Mouse (Mus musculus) liver, embryonic 15.5 days (tissue): Measurements from ENCODE around the gene 2010111I01Rik. TPM values are rescaled to one million over a fixed set of nuclear protein-coding genes. Genes with fewer than 3 reads are reported as not detected.

ENCODE experiments used
- ATAC-seq: fragments of 200-750 bp; cut with Nextera tagmentation; 2 replicates; pipeline ENCODE4 v1.8.0; 2017; ENCODE audit warnings: moderate number of reproducible peaks, mild to moderate bottlenecking, moderate library complexity; ENCODE audit not compliant: insufficient read depth
- H3K27ac ChIP-seq: fragments of 300-500 bp; sonication (generic); replicated peaks from 2 replicates; pipeline ENCODE4 v1.5.1; 2015; ENCODE audit warnings: mild to moderate bottlenecking, inconsistent platforms
- H3K27me3 ChIP-seq: fragments of 300-500 bp; sonication (generic); 2 replicates; pipeline ENCODE4 v1.6.1; 2015; ENCODE audit warnings: mild to moderate bottlenecking, inconsistent platforms
- H3K36me3 ChIP-seq: fragments of 300-500 bp; sonication (generic); replicated peaks from 2 replicates; pipeline ENCODE4 v1.6.1; 2015; ENCODE audit warnings: moderate library complexity, mild to moderate bottlenecking, inconsistent platforms
- H3K4me1 ChIP-seq: fragments of 300-500 bp; sonication (generic); replicated peaks from 2 replicates; pipeline ENCODE4 v1.6.1; 2015; ENCODE audit warnings: inconsistent platforms
- H3K4me2 ChIP-seq: fragments of 300-500 bp; sonication (generic); 2 replicates; pipeline ENCODE4 v1.6.1; 2015; ENCODE audit warnings: moderate library complexity, mild to moderate bottlenecking, inconsistent platforms
- H3K4me3 ChIP-seq: fragments of 300-500 bp; sonication (generic); replicated peaks from 2 replicates; pipeline ENCODE4 v1.5.1; 2015; ENCODE audit warnings: mild to moderate bottlenecking, inconsistent platforms
- H3K9ac ChIP-seq: fragments of 300-500 bp; sonication (generic); 2 replicates; pipeline ENCODE4 v1.6.1; 2015; ENCODE audit warnings: moderate library complexity, mild to moderate bottlenecking, inconsistent platforms
- H3K9me3 ChIP-seq: fragments of 300-500 bp; sonication (generic); replicated peaks from 2 replicates; pipeline ENCODE4 v1.6.1; 2016; ENCODE audit warnings: inconsistent platforms
- WGBS: fragments of 180-500 bp; shearing (Covaris S2); methylation state at CpG from one replicate; pipeline ENCODE4 v1.1.7; 2015; ENCODE audit warnings: mixed read lengths; ENCODE audit not compliant: insufficient replicate concordance; 5-methylcytosine and 5-hydroxymethylcytosine counted together
- polyA plus RNA-seq: library from polyadenylated mRNA; unstranded; fragments of >200 nt; fragmentation: Nextera tagmentation; extraction: Ambion mirVana; gene quantifications from 2 replicates; pipeline ENCODE4 v1.2.1, GENCODE M21; 2015

Gene 2010111I01Rik
- polyA plus RNA-seq, 1 experiment from 2014 or later = 14.6 TPM

- WGBS = 72% methylated on average over 1 of the region's 1 CpGs
- no peak overlapping the region for H3K4me2 ChIP-seq
- H3K9ac ChIP-seq = no peak overlapping the region
- H3K36me3 ChIP-seq = no peaks in the 10 kb centered on the region
- H3K9me3 ChIP-seq = no peaks in the 10 kb centered on the region
- no peak overlapping the region for H3K27ac ChIP-seq
- H3K4me3 ChIP-seq = no peak overlapping the region
- H3K4me1 ChIP-seq = no peaks in the 10 kb centered on the region
- H3K27me3 ChIP-seq = no peaks in the 10 kb centered on the region
- ATAC-seq = no peak
Measured at GRCm38 (mm10) chr13:63031244-63031643, 66.6 kb downstream of the 2010111I01Rik start.

GRCm38 (mm10) chr13:63032304-63032830 is 67.7 kb downstream of the 2010111I01Rik start:
- no peak overlapping the region for H3K4me3 ChIP-seq
- no peak overlapping the region for H3K27ac ChIP-seq
- H3K36me3 ChIP-seq = no peaks in the 10 kb centered on the region
- 71% methylated on average over 5 of the region's 5 CpGs for WGBS
- no peak overlapping the region for H3K4me2 ChIP-seq
- no peak overlapping the region for H3K9ac ChIP-seq
- H3K9me3 ChIP-seq = no peaks in the 10 kb centered on the region
- no peak for ATAC-seq
- H3K27me3 ChIP-seq = no peaks in the 10 kb centered on the region
- H3K4me1 ChIP-seq = no peaks in the 10 kb centered on the region

- Histone ChIP-seq H3K4me3 (no peak overlapping the region), H3K27me3 (no peaks in the 10 kb centered on the region), H3K36me3 (no peaks in the 10 kb centered on the region), H3K9me3 (no peaks in the 10 kb centered on the region), H3K4me2 (no peak overlapping the region), H3K4me1 (no peaks in the 10 kb centered on the region), H3K9ac (no peak overlapping the region), H3K27ac (no peak overlapping the region)
- no peak for ATAC-seq
- 69% methylated on average over 8 of the region's 8 CpGs for WGBS
Measured at GRCm38 (mm10) chr13:63032958-63033357, 68.3 kb downstream of the 2010111I01Rik start.

GRCm38 (mm10) chr13:63033364-63033763 is 68.7 kb downstream of the 2010111I01Rik start:
- 67% methylated on average over 2 of the region's 2 CpGs for WGBS
- no peak overlapping the region for H3K4me2 ChIP-seq

GRCm38 (mm10) chr13:63034666-63035065 is 70.0 kb downstream of the 2010111I01Rik start:
- Histone ChIP-seq H3K9ac (no peak overlapping the region), H3K27ac (no peak overlapping the region), H3K36me3 (no peaks in the 10 kb centered on the region), H3K4me1 (no peaks in the 10 kb centered on the region), H3K27me3 (no peaks in the 10 kb centered on the region), H3K4me2 (no peak overlapping the region), H3K9me3 (no peaks in the 10 kb centered on the region), H3K4me3 (no peak overlapping the region)
- WGBS = 54% methylated on average over 4 of the region's 4 CpGs
- ATAC-seq = no peak

More at GRCm38 (mm10) chr13:63033364-63033763, 68.7 kb downstream of the 2010111I01Rik start:
- Histone ChIP-seq H3K4me3 (no peak overlapping the region), H3K9me3 (no peaks in the 10 kb centered on the region), H3K36me3 (no peaks in the 10 kb centered on the region), H3K27me3 (no peaks in the 10 kb centered on the region), H3K27ac (no peak overlapping the region), H3K9ac (no peak overlapping the region), H3K4me1 (no peaks in the 10 kb centered on the region)
- no peak for ATAC-seq

GRCm38 (mm10) chr13:63037906-63038305 is 73.2 kb downstream of the 2010111I01Rik start:
- Histone ChIP-seq H3K27ac (no peak overlapping the region), H3K4me1 (no peaks in the 10 kb centered on the region), H3K36me3 (no peaks in the 10 kb centered on the region), H3K9me3 (no peaks in the 10 kb centered on the region), H3K9ac (no peak overlapping the region), H3K4me3 (no peak overlapping the region), H3K4me2 (no peak overlapping the region), H3K27me3 (no peaks in the 10 kb centered on the region)
- ATAC-seq = no peak
- WGBS = 68% methylated on average over 10 of the region's 10 CpGs

- H3K9ac ChIP-seq = no peak overlapping the region
- no peaks in the 10 kb centered on the region for H3K36me3 ChIP-seq
- no peak overlapping the region for H3K4me2 ChIP-seq
- H3K27me3 ChIP-seq = no peaks in the 10 kb centered on the region
- no peak for ATAC-seq
- H3K27ac ChIP-seq = no peak overlapping the region
- no peaks in the 10 kb centered on the region for H3K9me3 ChIP-seq
- WGBS = 52% methylated on average over 2 of the region's 2 CpGs
- H3K4me1 ChIP-seq = no peaks in the 10 kb centered on the region
- no peak overlapping the region for H3K4me3 ChIP-seq
Measured at GRCm38 (mm10) chr13:63038415-63038814, 73.7 kb downstream of the 2010111I01Rik start.

- WGBS = 38% methylated on average over 1 of the region's 1 CpGs
- Histone ChIP-seq H3K36me3 (no peaks in the 10 kb centered on the region), H3K4me2 (no peak overlapping the region), H3K4me1 (no peaks in the 10 kb centered on the region), H3K27me3 (no peaks in the 10 kb centered on the region), H3K27ac (no peak overlapping the region), H3K9me3 (no peaks in the 10 kb centered on the region), H3K9ac (no peak overlapping the region), H3K4me3 (no peak overlapping the region)
- no peak for ATAC-seq
Measured at GRCm38 (mm10) chr13:63038871-63039270, 74.2 kb downstream of the 2010111I01Rik start.

- Histone ChIP-seq H3K4me2 (no peak overlapping the region), H3K27ac (no peak overlapping the region), H3K4me3 (no peak overlapping the region), H3K27me3 (no peaks in the 10 kb centered on the region), H3K9me3 (no peaks in the 10 kb centered on the region), H3K4me1 (no peaks in the 10 kb centered on the region), H3K9ac (no peak overlapping the region), H3K36me3 (no peaks in the 10 kb centered on the region)
- ATAC-seq = no peak
- WGBS = 22% methylated on average over 6 of the region's 6 CpGs
Measured at GRCm38 (mm10) chr13:63039326-63039725, 74.6 kb downstream of the 2010111I01Rik start.

- Histone ChIP-seq H3K36me3 (no peaks in the 10 kb centered on the region), H3K9ac (no peak overlapping the region), H3K4me2 (no peak overlapping the region), H3K4me1 (no peaks in the 10 kb centered on the region), H3K27ac (no peak overlapping the region), H3K27me3 (no peaks in the 10 kb centered on the region), H3K4me3 (no peak overlapping the region), H3K9me3 (no peaks in the 10 kb centered on the region)
- 67% methylated on average over 2 of the region's 2 CpGs for WGBS
- no peak for ATAC-seq
Measured at GRCm38 (mm10) chr13:63039848-63040247, 75.2 kb downstream of the 2010111I01Rik start.

- Histone ChIP-seq H3K36me3 (no peaks in the 10 kb centered on the region), H3K4me2 (no peak overlapping the region), H3K27ac (no peak overlapping the region), H3K27me3 (no peaks in the 10 kb centered on the region), H3K9me3 (no peaks in the 10 kb centered on the region), H3K4me1 (no peaks in the 10 kb centered on the region), H3K9ac (no peak overlapping the region), H3K4me3 (no peak overlapping the region)
- 62% methylated on average over 2 of the region's 2 CpGs for WGBS
- no peak for ATAC-seq
Measured at GRCm38 (mm10) chr13:63045504-63046205, 81.0 kb downstream of the 2010111I01Rik start.
